Mouse (Mus musculus) cerebral cortex, adult 2 months (tissue): Measurements from ENCODE around the gene Dennd6b.

ENCODE experiments used
- WGBS: fragments of 180-500 bp; shearing (Covaris S2); methylation state at CpG from one replicate; pipeline ENCODE4 v1.1.7; 2018; 5-methylcytosine and 5-hydroxymethylcytosine counted together

Dennd6b gene

GRCm38 (mm10) chr15:89181561-89182270 is 14.6 kb downstream of the Dennd6b start:
- 47% methylated on average over 10 of the region's 10 CpGs for WGBS

GRCm38 (mm10) chr15:89180571-89181229 is 15.6 kb downstream of the Dennd6b start, which contains the start of gene Plxnb2:
TSS of gene Plxnb2 (minus strand) at chr15:89180788.
- WGBS, result 1% methylated on average over 72 of the region's 72 CpGs

- 2% methylated on average over 26 of the region's 26 CpGs for WGBS
These were observed 16.2 kb downstream of the Dennd6b start for GRCm38 (mm10) chr15:89180081-89180541.

GRCm38 (mm10) chr15:89179630-89179964 is 16.7 kb downstream of the Dennd6b start:
- 23% methylated on average over 6 of the region's 6 CpGs for WGBS

GRCm38 (mm10) chr15:89178954-89179629 is 17.2 kb downstream of the Dennd6b start:
- WGBS, result 15% methylated on average over 16 of the region's 16 CpGs

- WGBS, result 57% methylated on average over 7 of the region's 7 CpGs
These were observed 17.9 kb downstream of the Dennd6b start for GRCm38 (mm10) chr15:89178260-89178860.

- WGBS, result 67% methylated on average over 4 of the region's 4 CpGs
These were observed 18.6 kb downstream of the Dennd6b start for GRCm38 (mm10) chr15:89177576-89178259.

- WGBS, result 21% methylated on average over 5 of the region's 5 CpGs
These were observed 19.2 kb downstream of the Dennd6b start for GRCm38 (mm10) chr15:89177121-89177520.

GRCm38 (mm10) chr15:89175411-89176155 is 20.7 kb downstream of the Dennd6b start:
- 79% methylated on average over 13 of the region's 13 CpGs for WGBS

GRCm38 (mm10) chr15:89174889-89175339 is 21.4 kb downstream of the Dennd6b start:
- 66% methylated on average over 11 of the region's 11 CpGs for WGBS

GRCm38 (mm10) chr15:89173906-89174214 is 22.4 kb downstream of the Dennd6b start:
- 11% methylated on average over 15 of the region's 15 CpGs for whole genome bisulfite sequencing

GRCm38 (mm10) chr15:89173024-89173905 is 23.0 kb downstream of the Dennd6b start:
- WGBS, result under 1% methylated on average over 65 of the region's 65 CpGs

GRCm38 (mm10) chr15:89172276-89172935 is 23.9 kb downstream of the Dennd6b start:
- 46% methylated on average over 17 of the region's 17 CpGs for WGBS

- 82% methylated on average over 5 of the region's 5 CpGs for WGBS
These were observed 24.7 kb downstream of the Dennd6b start for GRCm38 (mm10) chr15:89171526-89172051.

- WGBS, result 62% methylated on average over 3 of the region's 3 CpGs
These were observed 26.2 kb downstream of the Dennd6b start for GRCm38 (mm10) chr15:89170102-89170501.

GRCm38 (mm10) chr15:89169431-89169830 is 26.9 kb downstream of the Dennd6b start:
- 12% methylated on average over 10 of the region's 10 CpGs for WGBS

GRCm38 (mm10) chr15:89168922-89169321 is 27.4 kb downstream of the Dennd6b start:
- 43% methylated on average over 10 of the region's 10 CpGs for WGBS

GRCm38 (mm10) chr15:89165478-89165877 is 30.8 kb downstream of the Dennd6b start:
- 91% methylated on average over 12 of the region's 12 CpGs for WGBS

- 89% methylated on average over 9 of the region's 9 CpGs for WGBS
These were observed 34.9 kb downstream of the Dennd6b start for GRCm38 (mm10) chr15:89161397-89161796.
